Mouse (Mus musculus) brown adipose tissue, adult 24 weeks (tissue): ENCODE data around the gene Cd300lg. TPM values are rescaled to one million over a fixed set of nuclear protein-coding genes. Genes with fewer than 3 reads are reported as not detected.

Experiments
- H3K27ac ChIP-seq: fragments of 200-500 bp; replicated peaks from 2 replicates; pipeline ENCODE4 v1.5.1; 2012; ENCODE audit warnings: low read depth, mild to moderate bottlenecking, low read length
- H3K4me1 ChIP-seq: fragments of 200-500 bp; 2 replicates; pipeline ENCODE4 v1.6.1; 2012; ENCODE audit warnings: low read length, mixed read lengths; ENCODE audit not compliant: control insufficient read depth, insufficient read depth, insufficient read length
- H3K4me3 ChIP-seq: fragments of 200-500 bp; 2 replicates; pipeline ENCODE4 v1.5.1; 2012; ENCODE audit warnings: low read depth, mild to moderate bottlenecking, low read length, moderate library complexity; ENCODE audit not compliant: insufficient read depth
- polyA plus RNA-seq: library from polyadenylated mRNA; stranded (reverse); fragments of >200 nt; gene quantifications from 2 replicates; pipeline ENCODE4 v1.2.4, GENCODE M21; 2012; ENCODE audit not compliant: missing spikeins, insufficient read depth, insufficient read length

Cd300lg gene
- polyA plus RNA-seq: 37.7 and 46.4 TPM in 2 replicates

DNA sequence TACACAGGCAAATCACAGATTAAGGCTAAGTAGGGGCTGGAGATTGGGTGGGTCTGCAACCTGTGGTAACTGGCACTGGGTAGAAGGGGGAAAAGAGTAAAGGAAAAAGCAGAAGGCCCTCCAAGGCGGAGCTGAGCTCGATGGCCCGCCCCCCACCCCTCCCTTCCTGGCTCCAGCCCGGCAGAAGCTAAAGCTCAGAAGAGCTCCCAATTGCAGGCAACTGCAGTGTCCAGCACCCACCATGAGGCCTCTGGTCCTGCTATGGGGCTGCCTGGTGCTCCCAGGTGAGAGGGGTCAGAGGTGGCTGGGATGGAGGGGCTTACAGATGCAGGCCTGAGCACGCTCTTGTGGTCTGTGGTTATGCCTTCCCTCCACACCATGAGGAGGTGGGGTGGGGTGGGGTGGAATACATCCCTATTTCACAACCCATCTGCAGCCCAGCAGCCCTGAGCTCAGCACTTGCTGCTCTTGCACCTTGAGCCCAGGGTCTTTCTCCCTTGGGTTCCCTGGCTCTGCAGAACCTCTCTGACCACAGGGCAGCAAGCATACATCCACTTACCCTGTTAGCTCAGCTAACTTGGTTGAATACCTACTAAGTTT lies at the start of gene Cd300lg:
Gene Cd300lg, plus strand, starts transcription at position 160 of the 600 bp plus-strand sequence.
- Histone ChIP-seq H3K27ac (peak within 1 kb of the TSS; percentile 97), H3K4me3 (peak within 1 kb of the TSS; percentile 85), H3K4me1 (0 out of 2 replicates have a peak, but pooled peaks cover 2% of the 10 kb centered on the region)

DNA sequence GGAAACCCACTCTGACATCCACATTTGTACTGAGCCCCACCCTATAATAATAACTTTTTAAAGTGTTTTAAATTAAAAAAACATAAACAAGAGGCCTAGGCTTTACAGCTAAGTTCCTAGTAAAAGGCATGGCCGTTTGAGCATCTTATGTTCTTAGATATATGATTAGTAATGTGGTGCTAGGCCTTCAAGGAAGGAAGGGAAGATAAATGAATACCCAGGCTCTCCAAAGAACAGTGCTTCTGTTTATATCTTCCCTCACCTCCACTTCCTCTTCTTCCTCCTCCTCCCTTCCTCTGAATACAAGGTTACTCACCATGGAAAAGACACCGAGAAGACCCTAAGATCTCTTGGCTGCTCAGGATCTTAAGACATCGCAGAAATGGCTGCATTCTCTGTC lies 49.5 kb upstream of the Cd300lg start:
- H3K27ac ChIP-seq: no peak overlapping the region
- no peak overlapping the region for H3K4me3 ChIP-seq
- no peaks in the 10 kb centered on the region; the same call in 1 of the 2 replicates for H3K4me1 ChIP-seq

DNA sequence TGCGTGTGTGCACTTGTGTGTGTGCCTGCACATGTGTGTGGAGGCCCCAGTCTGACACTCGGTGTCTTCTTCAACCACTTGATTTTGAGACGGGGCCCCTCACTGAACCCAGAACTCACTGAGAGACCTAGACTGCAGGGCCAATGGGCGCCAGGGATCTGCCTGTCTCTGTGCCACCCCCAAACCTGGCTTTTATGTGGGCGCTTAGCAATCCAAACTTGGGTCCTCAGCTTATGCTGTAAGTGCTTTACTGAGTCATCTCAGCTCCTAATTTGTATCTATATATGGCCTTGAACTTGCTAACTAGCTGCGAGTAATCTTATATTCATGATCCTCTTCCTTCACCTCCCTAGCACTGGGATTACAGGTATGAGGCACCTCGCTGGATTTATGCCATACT lies 48.9 kb upstream of the Cd300lg start:
- Histone ChIP-seq H3K4me3 (no peak overlapping the region), H3K4me1 (no peaks in the 10 kb centered on the region; the same call in 1 of the 2 replicates), H3K27ac (no peak overlapping the region)

DNA sequence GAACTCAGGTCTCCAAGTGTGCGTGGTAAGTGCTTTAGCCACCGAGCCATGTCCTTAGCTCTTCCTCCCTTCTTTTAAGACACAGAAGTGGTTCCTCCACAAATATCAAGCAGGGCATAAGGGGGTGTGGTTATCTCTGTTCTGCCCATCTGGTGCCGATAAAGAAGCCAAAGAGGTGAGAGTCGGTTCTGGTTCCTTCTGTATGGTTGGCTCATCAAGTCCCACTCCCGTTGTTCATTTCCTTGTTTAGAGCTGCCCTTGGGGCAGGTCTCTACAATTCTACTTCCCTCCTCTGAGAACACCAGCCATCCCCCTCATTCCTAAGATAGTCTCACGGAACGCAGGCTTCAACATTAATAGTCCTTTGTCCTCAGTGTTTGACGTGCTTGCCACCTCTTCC lies 47.2 kb upstream of the Cd300lg start:
- Histone ChIP-seq H3K4me1 (no peaks in the 10 kb centered on the region; the same call in 1 of the 2 replicates), H3K27ac (peak overlapping the region; percentile 80), H3K4me3 (no peak overlapping the region)

DNA sequence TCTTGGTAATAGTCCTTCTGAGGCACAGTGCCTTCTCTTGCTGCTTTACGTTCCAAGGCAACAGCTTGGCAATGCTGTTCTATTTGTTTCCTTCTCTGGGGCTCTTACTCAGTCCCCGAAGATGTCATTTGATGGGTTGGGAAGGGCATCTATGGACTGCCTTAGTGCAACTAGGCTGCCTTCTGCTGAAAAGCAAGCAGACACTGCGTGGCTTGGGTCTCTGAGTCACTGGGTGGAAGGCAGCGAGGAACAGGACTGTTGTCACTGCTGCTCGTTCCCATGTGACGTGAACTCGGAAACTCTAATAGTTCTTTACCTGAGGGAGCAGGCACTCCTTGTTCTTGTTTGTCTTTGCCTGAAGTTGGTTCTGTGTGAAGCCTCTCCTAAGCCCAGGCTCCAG lies 45.4 kb upstream of the Cd300lg start:
- H3K4me1 ChIP-seq: no peaks in the 10 kb centered on the region; the same call in 1 of the 2 replicates
- H3K27ac ChIP-seq: no peak overlapping the region; the same call in 1 of the 2 replicates
- H3K4me3 ChIP-seq: no peak overlapping the region

DNA sequence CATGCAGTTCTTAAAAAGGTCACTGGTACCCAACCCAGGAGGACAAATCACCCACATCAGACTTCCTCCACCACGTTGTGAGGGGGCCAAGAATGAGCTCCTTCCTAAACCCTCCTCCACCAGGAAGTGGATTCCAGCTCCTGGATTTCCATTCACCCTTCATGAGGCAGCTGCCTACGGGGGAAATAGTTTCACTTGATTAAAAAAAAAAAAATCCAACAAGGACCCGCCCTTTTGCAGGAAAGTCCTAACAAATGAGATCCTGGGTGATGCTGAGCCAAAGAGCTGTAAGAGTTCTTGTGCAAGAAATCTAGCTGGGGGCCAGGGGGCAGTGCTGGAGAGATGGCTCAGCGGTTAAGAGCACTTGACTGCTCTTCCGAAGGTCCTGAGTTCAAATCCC lies 43.1 kb upstream of the Cd300lg start:
- Histone ChIP-seq H3K27ac (peak overlapping the region; percentile 55), H3K4me3 (no peak overlapping the region)

DNA sequence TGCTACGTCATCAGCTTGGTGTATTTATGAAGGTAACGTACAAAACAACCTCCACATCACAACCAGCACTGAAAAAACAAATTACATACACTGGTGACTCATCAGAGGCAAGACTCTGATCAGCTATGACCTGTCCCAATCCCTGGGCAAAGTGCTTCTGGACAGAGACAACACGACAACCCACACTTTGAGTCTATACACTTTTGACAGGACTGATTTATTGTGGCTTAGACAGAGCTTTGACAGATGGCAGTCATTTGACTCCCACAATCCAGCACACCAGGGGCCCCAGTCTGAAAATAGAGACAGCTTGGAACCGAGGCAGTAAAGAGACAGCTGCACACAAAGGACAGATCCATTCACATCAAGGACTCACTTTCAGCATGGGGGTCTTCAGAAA lies 41.8 kb upstream of the Cd300lg start:
- Histone ChIP-seq H3K27ac (no peak overlapping the region), H3K4me3 (no peak overlapping the region), H3K4me1 (no peaks in the 10 kb centered on the region)

More for the DNA sequence above, 43.1 kb upstream of the Cd300lg start:
- no peaks in the 10 kb centered on the region; the same call in 1 of the 2 replicates for H3K4me1 ChIP-seq

DNA sequence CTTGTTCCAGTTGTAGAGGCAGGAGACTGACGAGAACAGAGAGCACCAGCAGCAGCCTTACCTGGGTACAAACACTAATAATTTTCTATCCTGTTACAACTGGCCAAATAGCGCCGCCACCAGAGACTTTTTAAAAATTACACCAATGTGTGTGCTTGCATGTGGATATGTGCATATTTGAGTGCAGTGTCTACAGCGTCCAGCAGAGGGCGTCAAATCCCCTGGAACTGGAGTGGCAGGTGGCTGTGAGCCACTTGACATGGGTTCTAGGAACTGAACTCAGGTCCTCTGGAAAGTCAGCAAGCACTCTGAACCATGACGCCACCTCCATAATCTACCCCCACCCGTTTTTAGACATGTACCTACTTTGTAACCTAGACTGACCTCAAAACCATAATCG lies 37.1 kb upstream of the Cd300lg start:
- no peak overlapping the region for H3K27ac ChIP-seq
- H3K4me1 ChIP-seq: no peaks in the 10 kb centered on the region
- H3K4me3 ChIP-seq: no peak overlapping the region

DNA sequence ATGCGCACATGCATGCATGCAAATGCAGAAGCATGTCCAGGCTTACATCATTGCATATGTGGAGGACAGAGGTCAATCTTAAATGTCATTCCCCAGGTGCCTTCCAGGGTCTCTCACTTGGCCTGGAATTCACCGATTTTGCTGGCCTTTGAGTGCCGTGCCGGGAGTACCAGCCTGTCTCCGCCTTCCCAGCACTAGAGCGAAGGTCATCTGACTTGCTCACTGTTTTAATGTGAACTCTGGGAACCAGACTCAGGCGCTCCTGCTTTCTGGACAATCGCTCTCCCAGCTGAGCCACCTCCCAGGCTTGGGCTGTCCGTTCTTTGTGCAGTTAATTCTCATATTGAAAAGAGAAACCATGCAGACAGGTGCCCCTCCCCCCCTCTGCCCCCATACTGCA lies 35.0 kb upstream of the Cd300lg start:
- Histone ChIP-seq H3K27ac (no peak overlapping the region), H3K4me1 (peaks cover 4% of the 10 kb centered on the region; the same call in 1 of the 2 replicates), H3K4me3 (no peak overlapping the region)

DNA sequence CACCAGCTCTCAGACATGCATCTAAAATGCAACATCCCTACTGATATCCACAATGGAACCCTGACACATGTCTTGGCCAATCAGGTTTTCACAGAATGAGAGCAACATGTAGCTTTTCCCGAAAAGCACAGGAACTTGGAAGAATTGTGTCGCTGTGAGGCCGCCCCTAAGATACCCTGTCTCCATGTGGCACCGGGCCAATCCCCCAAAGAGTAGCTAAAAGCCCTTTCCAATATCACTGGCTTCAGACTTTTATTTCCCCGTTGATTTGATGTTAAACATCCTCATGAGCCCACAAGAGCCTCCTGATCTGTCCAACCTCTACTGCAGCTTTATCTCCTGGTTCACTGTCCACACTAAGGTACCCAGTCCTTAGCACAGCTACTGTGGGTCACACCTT lies 34.6 kb upstream of the Cd300lg start:
- H3K4me3 ChIP-seq: no peak overlapping the region
- peaks cover 4% of the 10 kb centered on the region; the same call in 1 of the 2 replicates for H3K4me1 ChIP-seq
- no peak overlapping the region for H3K27ac ChIP-seq

DNA sequence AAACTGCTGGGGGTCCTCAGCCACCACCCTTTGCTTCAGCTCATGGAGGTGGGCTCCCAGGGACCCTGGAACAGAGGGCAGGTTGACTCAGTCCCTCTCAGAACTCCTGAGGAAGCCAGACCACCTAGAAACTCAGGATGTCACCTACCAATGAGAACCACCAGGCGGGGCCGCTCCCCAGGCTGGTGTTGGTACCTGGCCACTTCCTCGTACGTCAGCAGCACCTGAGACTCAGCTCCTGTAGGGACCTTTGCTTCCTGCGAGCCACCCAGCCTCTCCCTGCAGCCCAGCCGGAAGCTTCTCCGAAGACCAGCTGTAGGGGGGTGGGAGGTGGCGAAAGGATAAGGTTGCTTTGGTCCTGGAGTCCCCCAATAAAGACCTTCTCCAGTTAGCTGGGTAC lies 32.9 kb upstream of the Cd300lg start:
- no peak overlapping the region for H3K27ac ChIP-seq
- peaks cover 4% of the 10 kb centered on the region; the same call in 1 of the 2 replicates for H3K4me1 ChIP-seq
- H3K4me3 ChIP-seq: no peak overlapping the region

DNA sequence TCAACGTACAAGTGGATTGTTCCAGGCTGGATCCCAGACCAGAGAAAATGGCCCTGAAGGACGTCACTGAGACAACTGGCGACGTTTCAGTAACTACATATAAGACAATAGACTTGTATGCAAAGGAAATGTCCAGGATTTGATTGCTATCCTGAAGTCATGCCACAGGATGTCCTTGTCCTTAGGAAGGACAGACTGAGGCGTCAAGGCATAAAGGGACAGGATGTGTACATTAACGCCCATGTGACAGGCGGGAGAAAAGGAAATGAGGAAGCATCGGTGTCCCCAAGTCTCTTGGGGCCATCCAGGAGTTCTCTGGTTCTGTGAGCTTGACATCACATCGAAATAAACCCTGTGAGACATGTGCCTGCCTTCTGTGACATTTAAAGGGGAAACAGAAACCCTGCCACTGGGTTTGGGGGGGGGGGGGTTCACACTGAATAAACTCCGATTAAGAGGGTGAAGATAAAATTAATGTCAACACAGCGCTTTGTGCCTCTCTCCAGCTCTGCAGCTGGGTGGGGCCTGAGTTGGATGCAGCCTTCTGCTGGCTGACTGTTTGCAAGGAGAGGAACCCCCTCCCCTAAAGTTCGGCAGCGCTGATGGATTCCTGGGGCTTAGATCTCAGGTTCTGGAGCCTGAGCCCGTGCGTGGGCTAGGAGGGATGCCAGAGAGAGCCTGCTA lies 32.2 kb upstream of the Cd300lg start:
- no peak overlapping the region for H3K4me3 ChIP-seq
- H3K27ac ChIP-seq: no peak overlapping the region
- peaks cover 4% of the 10 kb centered on the region; the same call in 1 of the 2 replicates for H3K4me1 ChIP-seq

DNA sequence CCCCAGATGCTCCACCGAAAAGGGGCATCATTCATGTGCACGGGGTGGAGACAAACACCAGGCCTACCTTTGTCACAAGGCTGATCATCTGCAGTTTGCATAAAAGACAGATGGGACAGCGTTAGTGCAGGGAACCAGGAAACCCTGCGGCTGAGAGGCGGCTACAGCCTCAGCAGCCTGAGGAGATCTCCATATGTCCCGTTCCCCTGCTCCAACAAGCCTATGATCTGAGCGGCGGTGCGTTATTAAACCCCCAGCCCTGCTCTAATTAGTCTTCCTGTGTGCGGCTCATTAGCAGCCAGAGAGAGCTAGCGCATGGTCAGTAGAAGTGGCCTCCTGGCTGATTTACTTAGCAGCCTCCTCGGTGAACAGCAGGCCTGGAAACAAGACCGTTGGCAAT lies 31.2 kb upstream of the Cd300lg start:
- peak overlapping the region; percentile 22; the same call in 1 of the 2 replicates for H3K27ac ChIP-seq
- H3K4me3 ChIP-seq: no peak overlapping the region

DNA sequence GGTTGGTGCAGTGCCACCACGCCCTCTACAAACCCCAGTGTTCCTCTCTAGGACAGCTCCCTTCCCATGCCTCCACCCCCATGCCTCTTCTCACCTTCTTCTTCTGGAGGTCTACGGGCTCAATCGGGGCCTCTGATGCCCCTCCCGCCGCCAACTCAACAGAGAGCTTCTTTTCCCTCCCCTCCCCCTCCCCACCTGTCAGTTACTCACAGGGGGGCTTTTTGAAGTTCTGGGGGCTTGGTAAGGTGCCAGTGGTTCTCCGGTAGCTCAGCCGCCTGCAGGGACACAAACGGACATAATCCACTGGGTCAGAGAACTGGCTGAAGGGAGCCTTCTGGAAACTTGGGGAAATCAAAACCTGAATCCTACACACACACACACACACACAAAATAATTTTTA lies 29.8 kb upstream of the Cd300lg start:
- Histone ChIP-seq H3K27ac (no peak overlapping the region), H3K4me3 (no peak overlapping the region), H3K4me1 (peaks cover 4% of the 10 kb centered on the region; the same call in 1 of the 2 replicates)

More for the DNA sequence above, 31.2 kb upstream of the Cd300lg start:
- peaks cover 4% of the 10 kb centered on the region; the same call in 1 of the 2 replicates for H3K4me1 ChIP-seq

DNA sequence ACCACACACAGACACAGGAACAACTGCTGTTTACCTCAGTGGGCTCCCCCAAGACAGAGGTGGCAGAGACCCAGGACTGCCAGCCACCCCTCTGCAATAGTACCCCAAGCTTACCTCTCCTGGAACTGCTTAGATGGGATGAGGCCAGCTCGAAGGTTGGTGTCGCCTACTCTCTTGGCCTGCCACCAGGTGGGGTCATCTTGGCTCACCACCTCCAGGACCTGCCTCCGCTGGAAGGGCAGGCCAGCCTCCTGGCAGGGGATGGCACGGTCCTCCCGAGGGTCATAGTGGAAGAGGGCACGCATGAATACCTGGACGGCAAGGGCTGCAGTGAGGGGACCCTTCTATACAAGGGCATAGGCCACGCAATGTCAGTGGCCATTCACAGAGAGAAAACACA lies 28.1 kb upstream of the Cd300lg start:
- Histone ChIP-seq H3K4me3 (no peak overlapping the region), H3K4me1 (peaks cover 4% of the 10 kb centered on the region; the same call in 1 of the 2 replicates)

More for the DNA sequence above, 28.1 kb upstream of the Cd300lg start:
- no peak overlapping the region for H3K27ac ChIP-seq
